Mouse (Mus musculus): ENCODE measurements around the gene Lhpp.
A peak's percentile ranks its signal among the peaks of the same experiment; 100 is the strongest.
"Not testable (repeated sequence)": the region's sequence is repeated elsewhere in the genome, so short reads cannot be mapped to it uniquely, and the experiment has no call there.

Gene Lhpp

GRCm38 (mm10) chr7:132654412-132654811 is 44.0 kb downstream of the Lhpp start:
- no peak for DNase-seq

- peak; percentile 77 to 89 for DNase-seq
Measured at GRCm38 (mm10) chr7:132656075-132656474, 45.6 kb downstream of the Lhpp start.

GRCm38 (mm10) chr7:132656548-132656947 is 46.1 kb downstream of the Lhpp start:
- DNase-seq, result peak; percentile 71 to 92

- DNase-seq, result no peak
Measured at GRCm38 (mm10) chr7:132657371-132658057, 47.1 kb downstream of the Lhpp start.

GRCm38 (mm10) chr7:132658058-132658450 is 47.6 kb downstream of the Lhpp start:
- DNase-seq, result no peak

GRCm38 (mm10) chr7:132658688-132659087 is 48.2 kb downstream of the Lhpp start:
- DNase-seq, result no peak

GRCm38 (mm10) chr7:132659633-132660032 is 49.2 kb downstream of the Lhpp start:
- DNase-seq, result no peak

- not testable (repeated sequence) for DNase-seq
Measured at GRCm38 (mm10) chr7:132662831-132663230, 52.4 kb downstream of the Lhpp start.

GRCm38 (mm10) chr7:132664815-132665214 is 54.4 kb downstream of the Lhpp start:
- DNase-seq, result no peak

- no peak for DNase-seq
Measured at GRCm38 (mm10) chr7:132665664-132666382, 55.4 kb downstream of the Lhpp start.

GRCm38 (mm10) chr7:132666516-132666915 is 56.1 kb downstream of the Lhpp start:
- DNase-seq, result no peak

- DNase-seq, result no peak
Measured at GRCm38 (mm10) chr7:132668604-132669003, 58.2 kb downstream of the Lhpp start.

- no peak for DNase-seq
Measured at GRCm38 (mm10) chr7:132669999-132670862, 59.8 kb downstream of the Lhpp start.

GRCm38 (mm10) chr7:132670863-132671165 is 60.4 kb downstream of the Lhpp start:
- DNase-seq, result no peak

GRCm38 (mm10) chr7:132672481-132672959 is 62.1 kb downstream of the Lhpp start:
- peak; percentile 32 to 33 for DNase-seq

- DNase-seq, result no peak
Measured at GRCm38 (mm10) chr7:132673931-132674755, 63.7 kb downstream of the Lhpp start.

- DNase-seq, result no peak
Measured at GRCm38 (mm10) chr7:132675922-132676321, 65.5 kb downstream of the Lhpp start.

- no peak for DNase-seq
Measured at GRCm38 (mm10) chr7:132679117-132679516, 68.7 kb downstream of the Lhpp start.

- DNase-seq, result no peak
Measured at GRCm38 (mm10) chr7:132679549-132679948, 69.1 kb downstream of the Lhpp start.

- DNase-seq, result no peak
Measured at GRCm38 (mm10) chr7:132681296-132681695, 70.9 kb downstream of the Lhpp start.

GRCm38 (mm10) chr7:132681831-132682230 is 71.4 kb downstream of the Lhpp start:
- no peak for DNase-seq

- no peak for DNase-seq
Measured at GRCm38 (mm10) chr7:132682336-132682735, 71.9 kb downstream of the Lhpp start.

Data from spleen, adult 18-20 months (tissue).